Mouse (Mus musculus): ENCODE measurements around the gene Bnc2. TPM values are rescaled to one million over a fixed set of nuclear protein-coding genes. Genes with fewer than 3 reads are reported as not detected.
A peak's percentile ranks its signal among the peaks of the same experiment; 100 is the strongest.

Gene Bnc2
- total RNA-seq, 1 experiment from 2014 or later = not detected

DNA sequence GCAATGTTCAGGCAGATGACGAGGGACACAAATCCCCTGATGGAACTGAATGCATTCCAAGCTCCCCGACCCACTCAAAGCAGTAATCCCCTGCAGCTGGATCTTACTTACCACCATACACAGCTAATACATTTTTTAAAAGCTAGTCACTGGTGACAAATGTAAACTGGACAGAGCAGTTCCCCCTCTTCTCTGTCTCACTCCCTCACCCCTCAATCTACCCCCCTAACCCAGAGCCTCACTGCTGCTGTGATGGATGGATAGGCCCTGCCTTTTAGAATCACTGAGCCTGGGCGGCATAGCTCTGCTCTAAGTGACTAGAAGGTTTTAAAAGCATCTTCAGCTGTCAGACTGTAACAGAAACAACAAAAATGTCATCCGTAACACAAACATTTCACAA, 40.3 kb downstream of the Bnc2 start:
- no peak for ATAC-seq (replicated peaks; ENCODE audit: low read depth, poor library complexity, severe bottlenecking)

DNA sequence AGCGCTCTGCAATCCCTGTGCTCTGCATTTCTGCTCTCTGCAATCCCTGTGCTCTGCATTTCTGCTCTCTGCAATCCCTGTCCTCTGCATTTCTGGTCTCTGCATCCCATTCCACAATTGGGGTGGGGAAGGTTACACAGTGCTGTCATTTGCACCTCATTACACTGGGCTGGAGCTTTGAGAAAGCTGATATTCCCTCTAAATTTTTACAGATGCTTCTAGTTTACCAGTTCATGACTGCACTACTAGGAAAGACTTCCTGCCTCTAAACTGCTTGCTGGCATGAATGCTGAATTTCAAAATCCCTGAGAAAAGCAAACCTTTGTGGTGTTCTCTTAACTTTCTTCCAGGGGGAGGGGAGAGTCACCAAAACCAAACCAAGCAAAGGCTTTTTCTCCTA, 41.1 kb downstream of the Bnc2 start:
- ATAC-seq (replicated peaks; ENCODE audit: low read depth, poor library complexity, severe bottlenecking) = no peak

DNA sequence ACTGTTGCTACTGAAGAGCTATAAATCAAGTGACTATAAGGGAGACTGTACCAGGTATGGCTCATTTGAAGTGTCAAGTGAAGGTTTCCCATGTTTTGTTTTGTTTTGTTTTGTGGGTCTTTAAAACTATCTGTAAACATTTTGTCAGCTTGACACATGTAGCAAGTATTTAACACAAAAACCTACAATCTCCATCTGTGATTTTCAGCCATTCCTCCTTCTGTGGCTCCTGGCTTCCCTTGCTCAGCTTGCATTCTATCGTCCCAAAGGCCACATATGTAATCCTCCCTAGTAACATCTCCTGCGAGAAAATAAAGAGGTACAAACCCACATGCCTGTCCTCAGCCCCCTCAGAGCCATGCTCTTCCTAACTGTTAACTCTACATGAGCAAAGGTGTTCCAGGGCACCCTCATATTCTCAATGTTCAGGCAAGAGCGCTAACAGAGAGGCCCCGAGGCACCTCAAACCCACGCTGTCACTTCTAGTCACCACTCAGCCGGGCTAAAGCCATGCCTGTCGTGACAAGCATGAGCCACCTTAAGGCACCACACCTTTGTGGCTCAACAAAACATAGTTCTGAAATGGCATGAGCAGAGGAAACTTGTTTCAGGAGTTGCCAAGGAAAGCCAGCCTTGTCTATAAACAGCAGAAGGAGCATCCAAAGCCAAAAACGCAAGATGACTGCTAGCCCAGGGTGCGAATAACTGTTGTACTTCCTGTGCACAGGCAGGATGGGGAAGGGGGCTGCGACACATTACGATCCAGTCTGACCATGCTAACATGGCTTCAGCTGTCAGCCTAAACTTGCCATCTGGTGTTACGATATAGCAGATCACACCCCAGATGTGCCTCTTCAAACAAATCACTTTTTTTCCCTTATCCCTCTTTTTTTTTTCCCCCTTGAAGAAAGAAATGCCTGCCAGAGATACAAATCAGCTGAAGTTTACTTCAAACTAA, 42.0 kb downstream of the Bnc2 start:
- ATAC-seq (replicated peaks; ENCODE audit: low read depth, poor library complexity, severe bottlenecking) = no peak

DNA sequence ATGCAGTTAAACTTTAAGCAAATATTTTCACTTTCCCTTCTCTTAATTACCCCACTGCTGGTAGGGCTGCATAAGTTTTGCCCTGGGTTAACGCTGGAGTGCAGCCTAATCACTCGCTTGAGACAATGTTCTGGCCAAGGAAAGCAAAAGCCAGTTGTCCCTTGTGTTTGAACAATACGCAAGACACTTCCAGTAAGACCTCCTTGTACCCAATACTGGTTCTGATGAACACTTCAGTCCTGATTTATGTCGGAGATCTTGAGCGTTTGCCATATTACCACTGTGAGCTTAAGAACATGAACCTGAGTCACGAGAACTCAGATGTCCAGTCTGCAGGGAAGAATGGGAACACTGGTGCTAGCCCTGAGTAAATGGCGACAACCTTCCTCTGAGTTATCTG, 47.5 kb downstream of the Bnc2 start:
- no peak for ATAC-seq (replicated peaks; ENCODE audit: low read depth, poor library complexity, severe bottlenecking)

DNA sequence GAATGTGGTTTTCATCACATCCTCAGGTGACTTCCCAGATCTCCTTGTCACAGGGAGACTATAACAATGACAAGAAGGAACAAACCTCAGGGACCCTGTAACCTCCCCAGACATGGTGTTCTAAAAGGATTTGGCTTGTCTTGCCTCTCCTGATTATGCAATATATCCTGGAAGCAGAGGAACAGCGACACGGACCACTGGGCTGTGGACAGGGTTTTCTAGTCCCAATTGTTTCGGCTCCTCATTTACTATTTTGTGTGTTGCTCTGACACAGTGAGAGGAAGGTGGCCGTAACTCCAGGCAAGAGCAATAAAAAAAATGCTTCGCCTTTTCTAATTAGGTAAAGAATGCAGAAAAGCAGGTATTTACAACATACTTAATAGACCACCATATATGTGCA, 51.8 kb downstream of the Bnc2 start:
- ATAC-seq (replicated peaks; ENCODE audit: low read depth, poor library complexity, severe bottlenecking) = no peak

DNA sequence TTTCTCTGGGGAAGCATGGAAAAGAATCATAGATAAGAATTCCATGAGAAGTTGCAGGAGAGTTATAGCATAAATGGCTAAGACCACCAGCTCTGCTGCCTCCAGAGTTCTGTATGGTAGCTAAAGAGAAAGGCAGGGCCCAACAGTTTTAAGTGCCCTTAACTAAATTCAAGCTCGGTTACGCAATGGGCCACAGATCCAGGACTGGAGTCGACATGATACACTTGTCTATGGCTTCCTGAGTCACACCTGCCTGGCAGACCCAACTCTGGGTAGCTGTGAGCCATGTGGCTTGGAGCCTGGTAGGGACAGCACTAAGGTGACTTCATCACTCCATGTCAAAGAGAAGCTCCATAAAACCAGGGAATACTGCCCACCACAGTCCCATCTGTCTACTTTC, 53.3 kb downstream of the Bnc2 start:
- no peak for ATAC-seq (replicated peaks; ENCODE audit: low read depth, poor library complexity, severe bottlenecking)

DNA sequence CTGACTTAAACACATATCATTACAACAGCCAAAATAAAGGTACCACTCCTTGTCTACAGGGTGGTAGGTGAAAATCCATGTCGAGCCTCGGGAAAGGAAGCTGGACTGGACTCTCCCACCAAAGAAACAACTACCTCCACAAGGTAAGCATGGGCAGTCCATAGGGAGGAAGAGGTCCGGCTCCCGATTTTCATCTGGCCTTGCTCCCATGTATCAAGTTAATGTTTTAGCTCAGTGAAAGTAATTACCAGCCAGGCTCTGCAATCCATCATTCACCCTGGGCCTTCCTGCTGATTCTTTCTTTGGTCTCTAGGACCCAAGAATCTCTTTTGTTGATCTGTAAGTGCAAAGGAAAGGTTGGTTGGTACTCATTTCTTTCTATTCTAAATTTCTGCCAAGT, 65.2 kb downstream of the Bnc2 start:
- no peak for ATAC-seq (replicated peaks; ENCODE audit: low read depth, poor library complexity, severe bottlenecking)

DNA sequence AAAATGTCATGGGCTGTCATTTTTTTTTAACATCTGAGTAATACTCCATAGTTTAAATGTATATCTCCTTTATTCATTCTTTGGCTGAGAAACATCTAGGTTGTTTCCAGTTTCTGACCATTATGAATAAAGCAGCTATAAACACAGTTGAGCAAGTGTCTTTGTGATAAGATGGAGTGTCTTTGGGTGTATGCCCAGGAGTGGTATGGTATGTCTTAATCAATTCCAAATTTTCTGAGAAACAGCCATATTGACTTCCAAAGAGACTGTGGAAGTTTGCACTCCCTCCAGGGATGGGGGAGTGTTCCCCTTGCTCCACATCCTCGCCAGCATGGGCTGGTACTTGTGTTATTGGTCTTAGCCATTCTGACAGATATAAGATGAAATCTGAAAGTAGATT, 70.6 kb downstream of the Bnc2 start:
- no peak for ATAC-seq (replicated peaks; ENCODE audit: low read depth, poor library complexity, severe bottlenecking)

DNA sequence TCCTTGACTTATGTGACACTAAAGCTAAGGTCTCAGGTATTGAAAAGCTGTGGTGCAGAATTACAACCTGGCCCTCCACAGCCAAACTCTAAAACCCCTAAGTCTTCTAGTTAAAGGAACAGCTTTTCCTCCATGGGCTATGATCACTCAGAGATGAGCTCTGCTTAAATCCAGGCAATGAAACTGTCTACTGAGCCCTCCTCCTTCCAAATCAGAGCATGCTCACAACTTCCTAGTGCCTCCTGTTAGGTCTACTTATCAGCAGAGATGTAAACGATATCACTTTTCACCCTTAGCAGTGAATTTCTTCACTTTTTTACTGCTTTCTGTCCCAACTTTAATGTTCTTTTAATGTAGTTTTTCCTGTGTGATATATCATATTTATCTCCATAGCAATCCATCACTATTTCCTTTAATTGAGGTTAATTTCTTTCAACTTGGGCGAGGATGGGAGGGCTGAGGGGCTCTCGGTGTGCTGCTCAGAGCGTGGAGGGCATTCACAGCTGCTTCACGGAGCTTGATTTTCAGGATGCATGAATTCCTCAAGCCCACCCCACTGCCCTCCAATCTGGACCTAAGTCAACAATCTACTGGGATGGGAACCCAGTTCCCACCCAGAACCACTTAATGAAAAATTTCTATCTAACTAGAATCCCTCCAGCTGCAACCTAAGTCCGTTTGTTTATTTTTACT, 94.7 kb downstream of the Bnc2 start:
- ATAC-seq (replicated peaks; ENCODE audit: low read depth, poor library complexity, severe bottlenecking) = no peak

DNA sequence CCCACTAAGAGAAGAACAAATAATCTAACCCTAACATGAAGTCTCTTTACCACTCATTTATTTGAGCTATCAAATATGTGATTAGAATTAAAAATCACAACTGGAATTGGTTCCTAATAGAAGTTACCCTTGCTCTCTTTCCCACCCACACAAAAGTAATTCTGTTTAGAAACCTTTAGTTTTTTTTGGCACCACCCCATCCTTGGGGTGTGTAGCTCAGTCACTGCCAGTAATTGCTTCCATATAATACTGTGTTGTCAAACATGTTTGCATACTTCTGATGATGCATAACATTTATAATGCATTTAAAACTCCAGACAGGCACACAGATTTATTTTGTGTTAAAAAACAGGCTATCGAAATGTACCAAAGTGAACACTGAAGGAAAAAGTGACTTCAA, 96.8 kb downstream of the Bnc2 start:
- ATAC-seq (replicated peaks; ENCODE audit: low read depth, poor library complexity, severe bottlenecking) = no peak

DNA sequence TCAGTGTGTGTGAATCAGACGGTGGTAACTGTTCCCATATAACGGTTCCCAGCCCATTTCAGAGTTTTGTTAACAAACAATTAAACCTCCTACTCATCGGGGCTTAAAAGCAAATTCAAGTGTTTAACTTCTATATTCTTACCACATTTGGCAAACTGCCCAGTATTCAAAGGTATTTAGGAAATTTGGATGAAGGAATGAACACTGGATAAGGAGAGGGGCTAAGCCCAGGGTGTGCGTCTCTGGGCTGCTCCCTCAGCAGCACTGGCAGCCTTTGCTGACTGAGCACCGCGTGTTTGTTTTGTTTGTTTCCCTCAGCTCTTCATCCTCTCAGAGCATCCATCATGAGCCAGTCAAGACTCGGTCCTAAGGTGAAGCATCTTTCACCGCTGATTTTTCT, 109.0 kb downstream of the Bnc2 start:
- no peak for ATAC-seq (replicated peaks; ENCODE audit: low read depth, poor library complexity, severe bottlenecking)

DNA sequence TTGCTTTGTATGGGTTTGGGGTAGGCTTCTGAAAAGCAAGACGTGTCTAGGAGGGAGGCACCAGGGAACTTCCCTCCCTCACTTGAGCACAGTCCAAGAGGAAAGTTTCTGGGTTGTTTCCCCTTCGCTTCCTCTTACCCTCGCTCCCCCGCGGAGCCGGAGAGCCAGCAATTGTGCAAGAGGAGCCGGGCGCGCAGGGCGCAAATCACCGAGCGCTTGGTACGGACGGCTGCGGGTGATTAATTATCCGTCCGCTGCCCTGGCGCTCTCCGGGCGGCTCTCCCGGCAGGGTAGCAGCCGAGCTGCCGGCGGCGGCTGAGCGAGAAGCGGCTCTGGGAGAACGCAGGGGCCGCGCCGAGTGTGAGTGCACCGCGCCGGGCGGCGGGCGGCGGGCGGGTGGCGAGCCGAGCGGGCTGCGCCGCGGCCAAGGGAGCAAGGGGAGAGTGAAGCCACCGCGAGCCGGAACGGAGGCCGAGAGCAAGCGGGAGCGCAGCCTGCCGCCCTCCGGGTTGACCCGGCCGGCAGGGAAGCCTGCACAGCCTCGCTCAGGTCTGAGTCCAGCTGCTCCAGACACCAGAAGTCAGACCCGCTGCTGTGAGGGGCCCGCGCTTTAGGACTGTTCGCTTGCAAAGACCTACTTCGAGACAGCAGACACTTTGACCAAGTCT, 129.7 kb downstream of the Bnc2 start:
- peak; percentile 88 for ATAC-seq (replicated peaks; ENCODE audit: low read depth, poor library complexity, severe bottlenecking)

DNA sequence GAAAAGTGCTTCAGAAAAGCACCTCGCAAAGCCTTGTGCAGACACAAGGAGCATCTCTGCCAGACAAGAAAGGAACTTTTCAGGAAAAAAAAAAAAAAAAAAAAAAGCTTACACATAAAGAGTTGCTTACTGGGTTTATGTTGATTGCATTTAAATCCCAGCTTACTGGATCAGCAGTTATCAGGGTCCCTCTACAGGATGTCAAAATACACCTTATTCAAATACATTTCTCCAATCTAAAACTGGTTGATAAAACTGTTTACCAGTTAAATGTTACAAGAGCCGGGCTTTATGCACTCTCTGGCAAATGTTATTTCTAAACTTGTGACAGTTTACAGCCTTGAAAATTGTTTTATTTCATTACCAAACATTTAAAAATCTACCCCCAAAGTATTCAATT, 130.4 kb downstream of the Bnc2 start:
- no peak for ATAC-seq (replicated peaks; ENCODE audit: low read depth, poor library complexity, severe bottlenecking)

DNA sequence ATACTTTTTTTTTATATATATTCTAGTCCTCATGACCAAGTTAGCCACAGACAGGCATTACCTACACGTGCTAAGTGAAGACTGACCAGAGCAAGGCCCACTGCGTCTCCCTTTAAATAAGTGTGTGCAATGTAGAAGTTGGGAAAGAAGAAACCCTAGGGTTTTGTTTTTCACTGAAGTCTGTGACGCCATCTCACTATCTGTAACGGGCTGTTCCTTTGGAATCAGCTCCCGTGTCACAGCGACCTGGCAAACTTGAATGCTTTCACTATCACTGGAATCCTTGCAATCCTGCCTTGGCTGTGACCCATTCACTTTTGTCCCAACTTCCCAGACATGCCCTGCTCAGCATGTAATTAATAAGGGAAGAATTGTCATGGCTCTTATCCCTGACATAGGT, 134.5 kb downstream of the Bnc2 start:
- ATAC-seq (replicated peaks; ENCODE audit: low read depth, poor library complexity, severe bottlenecking) = no peak

DNA sequence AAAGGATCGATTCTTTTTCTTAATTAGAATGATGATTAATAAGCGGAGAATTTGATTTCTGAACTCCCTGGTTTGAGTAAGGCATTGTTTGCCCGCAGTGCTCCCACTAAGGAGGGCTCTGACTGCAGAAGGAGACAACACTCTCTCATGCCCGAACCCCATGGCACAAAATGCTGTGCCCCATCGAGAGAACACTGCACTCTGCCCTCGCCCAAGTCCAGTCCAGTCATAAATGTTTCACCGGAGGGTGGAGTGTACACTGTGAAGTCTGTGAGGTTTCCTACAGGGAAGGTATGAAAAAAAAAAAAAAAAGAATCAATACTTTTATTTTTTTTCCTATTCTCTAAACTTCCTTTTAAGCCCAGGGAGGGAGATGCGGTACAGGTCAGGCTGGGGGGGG, 135.7 kb downstream of the Bnc2 start:
- no peak for ATAC-seq (replicated peaks; ENCODE audit: low read depth, poor library complexity, severe bottlenecking)

DNA sequence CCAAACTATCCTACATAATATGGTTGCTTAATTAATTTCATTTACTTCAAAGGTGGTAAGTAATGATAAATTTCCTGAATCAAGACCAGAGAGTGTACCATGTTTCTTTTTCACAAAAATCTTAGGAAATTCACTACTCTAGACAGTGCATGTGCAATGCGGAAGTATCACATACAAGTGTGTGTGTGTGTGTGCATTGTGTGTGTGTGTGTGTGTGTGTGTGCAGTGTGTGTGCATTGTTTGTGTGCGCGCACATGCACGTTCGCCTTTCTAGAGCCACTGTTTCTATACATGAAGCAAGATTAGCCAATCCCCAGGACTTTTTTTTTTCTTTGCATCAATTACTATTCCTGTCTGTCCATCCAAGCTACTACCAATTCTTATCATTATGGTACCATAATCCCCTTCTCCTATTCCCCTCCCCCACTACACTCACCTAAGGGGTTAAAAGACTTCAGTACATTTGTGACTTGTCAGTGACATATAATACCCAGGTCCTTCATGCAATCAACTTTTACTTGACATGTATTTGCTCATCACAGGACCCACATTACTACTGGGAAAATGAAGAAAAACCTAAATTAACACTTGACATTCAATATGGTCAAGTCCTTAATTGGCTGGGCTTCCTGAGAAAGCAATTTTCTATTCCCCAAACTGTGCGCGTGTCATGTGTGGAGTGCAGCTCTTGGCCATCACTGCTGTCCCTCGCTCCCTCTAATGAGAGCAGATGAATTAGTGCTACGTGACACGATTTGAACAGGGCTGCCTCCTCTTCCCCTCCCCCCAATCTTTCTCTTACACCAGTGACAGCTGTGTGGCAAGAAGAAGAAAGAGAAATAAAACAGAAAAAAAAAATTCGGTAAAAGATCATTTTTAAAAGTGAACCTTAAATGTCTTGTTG, 145.9 kb downstream of the Bnc2 start:
- no peak for ATAC-seq (replicated peaks; ENCODE audit: low read depth, poor library complexity, severe bottlenecking)

DNA sequence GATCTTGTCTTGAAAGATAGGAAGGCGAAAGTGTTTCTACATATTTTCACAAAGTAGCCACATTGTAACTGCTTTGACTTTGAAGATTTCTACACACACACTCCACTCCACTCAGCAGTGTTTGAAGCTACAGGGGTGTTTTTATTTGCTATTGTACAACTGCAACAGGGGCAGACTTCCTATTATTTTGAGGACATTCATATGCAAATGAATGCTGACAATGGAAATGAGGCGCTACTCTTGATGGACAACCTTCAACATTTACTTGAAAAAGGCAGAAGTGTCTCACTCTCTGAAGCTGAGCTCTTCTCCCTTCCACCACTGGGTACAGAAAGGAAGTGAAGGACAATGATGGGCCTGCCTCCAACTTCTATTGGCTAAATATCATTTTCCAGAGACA, 146.7 kb downstream of the Bnc2 start:
- no peak for ATAC-seq (replicated peaks; ENCODE audit: low read depth, poor library complexity, severe bottlenecking)

DNA sequence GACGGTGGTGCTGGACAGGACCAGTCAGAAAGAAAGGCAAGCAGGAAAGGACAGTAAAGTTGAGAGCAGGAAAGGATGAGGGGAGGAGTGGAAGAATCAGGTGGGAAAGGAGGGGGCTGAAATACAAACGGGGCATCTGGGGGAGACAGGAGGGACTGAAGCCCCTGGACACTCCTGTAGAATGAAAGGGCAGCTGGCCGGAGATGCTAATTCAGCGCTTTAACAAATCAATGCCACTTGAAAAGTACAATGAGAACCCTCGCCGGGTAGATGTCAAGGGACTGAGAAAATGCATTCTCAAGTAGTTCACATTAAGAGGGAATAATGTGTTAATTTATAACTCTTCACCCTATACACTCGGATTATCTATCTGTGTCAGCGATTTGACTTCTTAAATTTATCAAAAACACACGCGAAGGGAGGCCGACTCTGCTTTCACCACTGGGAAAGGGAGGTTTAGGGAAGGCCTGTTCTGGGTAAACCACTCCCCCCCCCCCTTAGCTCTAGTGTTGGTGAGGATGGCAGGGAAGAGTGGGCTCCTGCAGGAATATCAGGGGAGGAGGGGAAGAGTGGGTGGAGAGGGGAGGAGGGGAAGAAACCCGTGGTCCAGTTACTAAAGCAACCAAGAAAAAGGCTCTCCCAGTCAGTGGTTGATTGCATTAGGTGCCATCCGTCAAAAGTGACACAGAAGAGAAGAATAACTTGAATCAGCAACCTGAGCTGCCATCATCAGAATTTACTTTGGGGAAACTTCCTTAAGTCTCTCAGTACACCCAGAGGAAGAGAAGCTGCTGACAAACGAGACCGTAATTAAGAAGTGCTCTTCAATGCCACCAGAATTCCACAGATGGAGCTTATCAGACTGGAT, 147.8 kb downstream of the Bnc2 start:
- ATAC-seq (replicated peaks; ENCODE audit: low read depth, poor library complexity, severe bottlenecking) = no peak

DNA sequence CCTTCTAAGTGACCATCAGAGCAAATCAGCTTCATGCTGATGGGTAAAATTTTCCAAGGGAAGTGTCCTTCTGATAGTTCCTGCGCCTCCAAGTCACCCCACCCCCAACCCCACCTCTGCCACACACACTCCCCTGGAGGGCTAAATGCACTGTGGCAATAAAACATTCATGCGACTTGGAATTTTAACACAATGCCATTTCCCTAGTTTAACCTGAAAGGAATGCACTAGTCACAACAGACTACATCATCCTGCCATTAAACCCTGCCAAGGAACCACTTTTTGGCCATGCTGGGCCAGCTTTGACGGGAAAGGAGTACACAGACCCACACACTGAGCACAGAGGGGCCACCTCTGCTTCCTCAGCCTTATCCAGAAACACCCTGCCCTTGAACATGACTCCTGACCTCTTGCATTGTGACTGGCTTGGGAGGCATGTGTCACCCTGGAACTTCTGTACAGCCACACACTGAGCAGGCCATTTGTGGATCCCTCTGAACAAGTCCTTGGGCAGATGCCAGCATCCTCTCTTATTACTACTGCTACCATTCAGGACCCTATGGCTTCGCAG, 151.3 kb downstream of the Bnc2 start:
- ATAC-seq (replicated peaks; ENCODE audit: low read depth, poor library complexity, severe bottlenecking) = no peak

All from common myeloid progenitor, adult 5-6 weeks (primary cell).